Mouse (Mus musculus): ENCODE data around the gene Mpz.
"Not testable (repeated sequence)": the region's sequence is repeated elsewhere in the genome, so short reads cannot be mapped to it uniquely, and the experiment has no call there.

Mpz gene

DNA sequence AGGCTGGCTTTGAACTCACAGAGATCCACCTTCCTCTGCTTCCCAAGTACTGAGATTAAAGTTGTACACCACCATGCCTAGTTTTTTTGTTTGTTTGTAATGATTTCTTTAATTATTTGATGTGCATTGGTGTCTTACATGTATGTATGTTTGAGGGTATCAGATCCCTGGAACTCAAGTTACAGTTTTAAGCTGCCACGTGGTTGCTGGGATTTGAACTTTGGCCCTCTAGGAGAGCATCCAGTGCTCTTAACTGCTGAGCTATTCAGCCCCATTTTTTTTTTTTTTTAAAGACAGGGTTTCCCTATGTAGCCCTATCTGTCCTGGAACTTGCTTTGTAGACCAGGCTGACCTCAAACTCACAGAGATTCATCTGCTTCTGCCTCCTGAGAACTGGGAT is 19.5 kb upstream of the Mpz start:
- DNase-seq, result no peak

DNA sequence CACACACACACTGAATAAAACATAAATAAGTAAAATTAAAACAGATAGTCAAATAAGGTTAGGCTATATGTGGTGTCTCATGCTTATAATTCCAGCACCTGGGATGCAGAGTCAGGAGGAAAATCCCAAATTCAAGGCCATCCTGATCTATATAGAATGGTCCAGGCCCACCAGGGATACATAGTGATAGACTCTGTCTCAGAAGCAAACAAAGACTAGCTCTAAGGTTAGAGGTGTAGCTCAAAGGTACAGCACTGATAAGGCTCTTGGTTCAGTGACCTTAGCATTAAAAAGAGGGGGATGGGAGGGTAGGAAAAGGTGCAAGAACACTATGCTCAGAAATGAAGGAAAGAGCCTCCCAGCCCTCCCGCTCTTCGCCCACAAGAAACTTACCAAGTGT is 14.9 kb upstream of the Mpz start:
- no peak for DNase-seq

DNA sequence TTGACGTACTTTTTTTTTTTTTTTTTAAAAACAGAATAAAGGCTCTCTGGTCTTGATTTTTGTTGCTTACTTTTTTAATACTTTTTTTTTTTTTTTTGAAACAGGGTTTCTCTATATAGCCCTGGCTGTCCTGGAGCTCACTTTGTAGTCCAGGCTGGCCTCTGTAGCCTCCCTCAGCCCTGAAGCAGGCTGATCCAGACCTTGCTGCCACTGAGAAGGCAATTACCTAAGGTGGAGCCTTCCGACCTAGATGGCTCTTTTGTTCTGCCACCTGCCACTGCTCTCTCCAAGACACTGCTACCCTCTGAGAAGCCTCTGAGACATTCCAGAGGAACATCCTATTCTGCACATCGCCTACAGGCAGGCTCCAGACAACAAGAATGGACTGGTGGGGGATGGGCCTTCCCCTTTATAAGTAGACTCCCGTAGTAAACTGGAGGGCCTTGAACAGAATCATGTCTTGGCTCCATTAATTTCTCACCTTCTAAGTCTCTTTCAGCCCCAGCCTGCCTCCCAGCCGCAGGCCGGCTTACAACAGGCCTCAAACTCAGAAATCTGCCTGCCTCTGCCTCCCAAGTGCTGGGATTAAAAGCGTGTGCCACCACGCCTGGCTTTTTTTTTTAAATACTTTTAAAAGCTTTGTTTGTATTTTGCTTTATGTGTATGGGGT is 12.9 kb upstream of the Mpz start:
- DNase-seq, result not testable (repeated sequence)

- peak; percentile 10 for DNase-seq
Measured at GRCm38 (mm10) chr1:171142981-171143380, 7.5 kb upstream of the Mpz start.

DNA sequence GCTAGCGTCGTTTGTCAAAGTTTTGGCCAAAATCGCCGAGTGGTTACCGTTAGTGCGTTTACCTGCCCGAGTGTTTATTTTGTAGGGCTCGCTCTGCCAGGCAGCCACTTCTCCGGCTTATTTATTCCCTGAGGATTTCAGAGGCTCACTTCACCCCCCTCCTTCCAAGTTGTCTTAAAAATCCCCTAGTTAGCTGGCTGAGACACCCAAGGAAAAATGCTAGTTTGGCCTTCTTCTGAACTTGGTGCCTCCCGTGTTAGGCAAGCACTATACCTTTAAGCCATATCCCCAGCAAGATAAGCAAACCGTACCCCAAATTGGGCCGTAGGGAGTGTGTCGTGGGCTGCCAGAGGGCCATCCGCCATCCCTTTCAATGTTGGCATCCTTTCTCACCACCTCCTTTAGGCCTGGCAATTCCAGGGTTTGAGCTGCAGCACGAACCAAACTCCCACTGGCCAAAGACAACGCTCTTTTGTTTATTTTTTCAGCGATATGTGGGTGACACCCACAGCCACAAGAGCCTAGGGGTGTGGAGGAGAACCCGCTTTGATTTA is 404 bp downstream of the Mpz start:
- DNase-seq, result peak; percentile 11

DNA sequence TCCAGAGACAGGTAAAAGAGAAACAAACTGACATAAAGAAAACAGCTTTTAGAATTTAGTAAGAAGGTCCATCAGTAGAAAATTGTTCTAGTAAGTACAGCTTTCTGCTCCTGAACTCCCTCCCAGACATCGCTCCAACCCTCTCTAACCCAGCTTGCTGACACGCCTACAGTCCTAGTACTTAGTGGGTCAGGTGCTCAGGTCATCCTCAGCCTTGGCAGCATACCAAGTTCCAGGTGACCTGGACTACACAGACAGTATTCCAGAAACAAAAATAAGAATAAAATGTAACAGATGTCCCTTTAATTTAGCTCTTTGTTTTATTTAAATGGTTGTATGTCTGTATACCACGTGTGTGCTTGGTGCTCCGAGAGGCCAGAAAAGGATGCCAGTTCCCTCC is 1.5 kb downstream of the Mpz start:
- peak; percentile 34 for DNase-seq

DNA sequence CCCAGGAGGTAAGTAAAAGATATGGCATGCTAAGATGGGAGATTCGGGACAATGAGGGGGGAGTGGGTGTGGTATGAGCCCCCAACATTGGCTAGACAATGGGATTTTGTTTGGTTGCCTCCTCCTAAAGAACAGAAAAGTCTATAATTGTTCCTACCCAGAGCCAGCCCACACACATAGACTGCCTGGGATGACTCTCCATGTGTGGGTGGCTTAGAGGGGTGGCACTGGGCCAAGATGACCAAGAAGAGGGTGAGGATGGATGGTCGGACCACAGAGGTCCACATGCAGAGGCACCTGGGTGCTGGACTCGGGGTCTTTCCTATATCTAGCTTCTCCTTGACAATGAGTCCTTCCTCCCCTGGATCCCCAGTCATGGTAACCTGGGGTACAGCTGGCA is 6.1 kb downstream of the Mpz start:
- DNase-seq, result no peak

- DNase-seq, result no peak
Measured at GRCm38 (mm10) chr1:171157965-171158364, 7.5 kb downstream of the Mpz start.

- DNase-seq, result peak; percentile 55
Measured at GRCm38 (mm10) chr1:171159485-171159975, 9.0 kb downstream of the Mpz start.

- DNase-seq, result no peak
Measured at GRCm38 (mm10) chr1:171162526-171162925, 12.0 kb downstream of the Mpz start.

- peak; percentile 54 for DNase-seq
Measured at GRCm38 (mm10) chr1:171164258-171164657, 13.7 kb downstream of the Mpz start.

GRCm38 (mm10) chr1:171165629-171166345 is 15.3 kb downstream of the Mpz start:
- no peak for DNase-seq

DNA sequence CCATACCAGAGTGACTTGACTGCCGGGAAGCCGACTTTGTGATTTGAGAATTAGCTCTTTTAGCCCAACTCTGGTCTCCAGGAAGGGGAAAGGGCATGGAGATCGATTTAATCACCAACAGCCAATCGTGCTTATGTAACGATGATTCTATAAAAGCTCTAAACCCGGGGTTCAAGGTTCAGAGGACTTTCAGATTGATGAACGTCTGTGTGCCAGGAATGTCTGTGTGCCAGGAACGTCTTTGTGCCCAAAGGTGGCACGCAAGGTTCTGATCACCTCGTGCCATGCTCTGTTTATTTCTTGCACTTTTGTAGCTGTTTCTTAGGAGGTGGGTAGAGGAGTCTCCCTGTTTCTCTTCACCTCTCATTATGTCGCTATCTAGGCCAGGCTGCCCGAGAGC is 18.4 kb downstream of the Mpz start:
- no peak for DNase-seq

DNA sequence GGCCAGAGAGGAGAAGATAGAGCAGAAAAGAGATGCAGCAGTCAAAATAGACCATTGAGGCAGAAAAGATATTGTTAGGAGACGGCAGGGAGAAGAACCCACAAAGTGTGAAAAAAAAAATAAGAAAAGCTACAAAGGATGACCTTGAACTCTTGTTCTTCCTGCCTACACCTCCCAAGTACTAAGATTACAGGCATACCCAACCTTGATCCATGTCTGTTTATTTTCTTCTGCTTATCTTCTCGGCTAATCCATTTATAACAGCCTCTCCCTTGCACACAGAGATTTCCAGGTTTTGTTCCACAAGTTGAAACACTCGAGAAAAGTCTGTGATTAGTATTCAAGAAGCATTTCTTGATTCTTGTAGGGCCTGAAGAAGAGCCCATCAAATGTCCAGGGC is 19.4 kb downstream of the Mpz start:
- DNase-seq, result no peak

DNA sequence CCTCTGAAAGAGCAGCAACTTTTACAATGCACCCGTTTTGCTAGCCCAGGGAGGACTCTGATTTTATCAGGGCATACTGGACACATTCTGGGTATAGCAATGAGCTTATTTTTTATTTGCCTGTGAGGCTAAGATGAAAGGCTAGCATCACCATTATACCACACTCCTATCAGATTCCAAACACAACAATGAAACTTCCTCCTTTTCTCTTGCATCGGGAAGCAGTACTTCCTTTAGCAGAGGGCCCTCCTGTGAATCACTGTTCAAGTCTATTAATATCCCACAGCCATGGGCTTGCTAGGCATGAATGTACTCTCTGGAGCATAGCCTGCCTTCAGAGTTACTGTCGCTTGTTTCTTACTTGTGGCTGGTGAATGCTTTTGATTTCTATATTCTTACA is 20.6 kb downstream of the Mpz start:
- peak; percentile 50 for DNase-seq

GRCm38 (mm10) chr1:171172779-171173178 is 22.3 kb downstream of the Mpz start:
- no peak for DNase-seq

DNA sequence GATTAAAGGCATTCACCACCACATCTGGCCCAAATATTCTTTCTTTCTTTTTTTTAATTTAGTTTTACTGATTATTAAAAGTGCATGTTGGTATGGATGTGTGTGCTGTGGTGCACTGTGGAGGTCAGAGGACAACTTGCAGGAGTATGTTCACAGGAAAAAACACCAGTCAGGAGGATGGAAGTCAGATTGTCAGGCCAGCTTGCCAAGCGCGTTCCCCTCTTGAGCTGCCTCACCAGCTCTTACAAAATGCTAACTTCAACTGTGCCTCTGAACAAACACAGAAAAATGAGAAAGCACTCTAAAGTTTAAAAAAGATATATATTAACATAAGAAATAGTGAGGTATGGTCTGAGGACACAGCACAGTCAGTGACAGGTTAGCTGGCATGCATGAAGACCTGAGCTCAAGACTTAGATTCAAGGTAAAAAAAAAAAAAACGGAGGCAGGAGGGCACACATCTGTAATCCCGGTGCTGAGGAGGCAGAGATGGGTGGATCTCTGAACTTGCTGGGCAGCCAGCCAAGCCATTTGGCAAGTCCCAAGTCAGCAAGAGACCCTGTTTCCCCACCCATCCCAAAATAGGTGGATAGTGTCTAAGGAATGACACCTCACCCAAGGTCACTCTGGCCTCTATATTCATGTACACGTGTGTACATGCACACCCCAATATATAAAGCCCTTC is 29.1 kb downstream of the Mpz start:
- no peak for DNase-seq

GRCm38 (mm10) chr1:171183025-171183424 is 32.5 kb downstream of the Mpz start:
- DNase-seq, result no peak

- DNase-seq, result peak; percentile 44
Measured at GRCm38 (mm10) chr1:171183620-171184019, 33.1 kb downstream of the Mpz start.

DNA sequence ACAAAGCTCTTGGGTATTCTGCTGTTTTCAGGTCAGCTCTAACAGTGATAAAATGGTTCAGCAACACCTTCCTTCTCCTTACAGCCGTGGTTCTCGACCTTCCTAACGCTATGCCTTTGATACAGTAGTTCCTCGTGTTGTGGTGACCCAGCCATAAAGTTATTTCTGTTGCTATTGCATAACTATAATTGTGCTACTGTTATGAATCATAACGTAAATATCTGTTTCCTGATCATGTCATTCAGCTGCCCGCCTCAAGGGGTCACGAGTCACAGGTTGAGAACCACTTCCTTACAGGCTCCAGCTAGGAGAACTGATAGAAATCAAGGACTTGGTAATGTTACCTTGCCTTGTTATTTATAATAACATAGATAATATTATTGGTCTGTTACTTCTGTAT is 33.8 kb downstream of the Mpz start:
- DNase-seq, result peak; percentile 91

- no peak for DNase-seq
Measured at GRCm38 (mm10) chr1:171185655-171186054, 35.1 kb downstream of the Mpz start.

DNA sequence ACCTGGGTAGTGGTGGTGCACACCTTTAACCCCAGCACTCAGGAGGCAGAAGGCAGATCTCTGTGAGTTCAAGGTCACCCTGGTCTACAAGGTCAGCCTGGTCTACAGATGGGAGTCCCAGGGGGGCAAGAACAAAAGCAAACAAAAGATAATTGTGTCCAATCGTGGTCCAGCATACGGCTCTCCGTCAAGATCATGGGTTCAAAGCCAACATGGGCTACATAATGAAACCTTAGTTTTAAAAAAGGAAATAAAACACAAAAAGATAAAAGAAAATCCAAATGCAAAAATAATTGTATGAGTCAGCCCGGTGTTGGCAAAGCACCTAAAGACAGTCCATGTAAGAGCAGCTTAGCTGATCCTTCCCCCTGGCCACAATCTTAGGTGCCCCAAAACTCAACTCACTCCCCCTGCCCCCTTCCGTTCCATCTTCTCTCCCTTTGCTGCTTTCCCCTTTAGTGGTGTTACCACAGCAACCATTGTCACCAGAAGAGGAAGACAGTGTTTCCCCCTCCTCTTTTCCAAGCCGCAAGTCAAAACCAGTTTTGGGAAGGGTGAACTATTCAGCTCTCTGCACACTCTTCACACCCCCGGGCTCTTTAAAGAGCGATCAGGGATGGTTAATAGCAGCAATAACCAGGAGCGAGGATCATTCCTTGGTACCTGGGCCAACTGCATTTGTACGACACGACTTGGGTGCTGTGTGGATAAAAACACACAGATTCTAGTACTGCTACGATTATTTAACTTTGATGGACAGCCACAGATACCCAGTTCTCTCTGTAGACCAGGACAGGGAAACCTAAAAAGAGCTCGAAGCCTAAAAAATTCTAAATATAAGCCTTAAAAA is 37.6 kb downstream of the Mpz start:
- no peak for DNase-seq

DNA sequence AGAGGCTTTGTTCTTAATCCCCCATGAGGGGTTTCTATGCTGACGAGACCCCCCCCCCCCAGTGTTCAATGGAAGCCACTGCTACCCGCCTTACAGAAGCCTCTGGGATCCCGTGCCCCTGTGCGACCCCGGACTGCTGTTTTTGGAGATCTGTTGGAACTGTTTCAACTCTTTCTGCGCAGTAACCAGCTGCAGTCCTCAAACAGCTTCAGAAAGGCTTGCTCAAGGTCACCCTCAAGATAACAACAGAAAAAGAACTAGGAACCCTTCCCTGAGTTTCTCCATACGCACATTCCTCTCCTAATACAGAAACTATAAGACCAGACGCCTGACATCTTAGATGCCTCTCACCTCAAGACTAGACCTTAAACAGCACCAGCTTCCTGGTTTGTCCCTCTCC is 38.5 kb downstream of the Mpz start:
- no peak for DNase-seq
